Comparison of ENCODE assay signal across 12 mouse cellular contexts in the genomic region with DNA sequence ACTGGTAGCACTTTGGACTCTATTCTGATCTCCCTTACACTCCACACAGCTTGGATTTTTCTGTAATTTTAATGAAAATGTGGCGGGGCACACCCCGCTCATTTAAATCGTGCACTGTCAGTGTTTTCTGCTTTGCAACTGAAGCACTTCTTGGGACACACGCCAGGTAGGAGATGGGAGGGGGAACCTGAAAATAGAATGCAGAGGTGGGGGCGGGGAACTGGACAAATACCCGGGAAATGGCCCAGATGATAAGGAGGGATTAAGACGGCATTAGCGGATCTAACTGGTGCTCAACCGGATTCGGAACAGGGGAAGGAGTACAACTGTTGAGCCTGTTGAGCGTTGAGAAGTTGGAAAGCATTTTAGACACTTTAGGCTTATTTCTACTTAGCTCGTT.
A peak's percentile ranks its signal among the peaks of the same experiment; 100 is the strongest.
DNase-seq lines count a peak whose midpoint lies in the region; ATAC-seq lines count a peak whose summit lies in the region.
"Had no signal": no experiment of that assay in that cellular context is flagged by ENCODE, and none has a peak within 500 bp of the region (broad histone marks: within the 10 kb centered on the region; RNA-seq: fewer than 3 reads in every experiment).

No protein-coding gene starts in this region.

- H3K9me3 ChIP-seq in heart, embryonic 12.5 days (replicated peaks): no peaks in the 10 kb centered on the region
- H3K9me3 ChIP-seq: neural tube, embryonic 13.5 days had no signal

- H3K4me2 ChIP-seq in heart, embryonic 12.5 days: peak overlapping the region; percentile 22; the same call in 1 of the 2 replicates
- H3K4me2 ChIP-seq: neural tube, embryonic 13.5 days had no signal

- intact Hi-C loops in left cerebral cortex, postnatal 4 days (cut with DNase I): no loop called here
- intact Hi-C loops in left cerebral cortex, postnatal 10 days (cut with DNase I): no loop called here

- DNase-seq in cerebellum, postnatal 14 days: peak; percentile 21 to 29
- DNase-seq in cerebellum, adult 11-12 months: no peak
- DNase-seq in left cerebral cortex, postnatal 4 days: peak; percentile 10
- DNase-seq in left cerebral cortex, postnatal 10 days (ENCODE audit: extremely low spot score in 1 of 2, low spot score in 2 of 2): no peak
- DNase-seq in kidney, postnatal 4 days: peak; percentile 16 to 26
- DNase-seq in layer of hippocampus, postnatal 25 days (ENCODE audit: extremely low spot score in 1 of 2, low spot score in 1 of 2): no peak
- no peak for DNase-seq in layer of hippocampus, postnatal 36 days
- DNase-seq: liver, postnatal 0 days; midbrain, embryonic 14.5 days had no signal

- H3K36me3 ChIP-seq in heart, embryonic 12.5 days: no peaks in the 10 kb centered on the region
- H3K36me3 ChIP-seq: G1E; neural tube, embryonic 13.5 days had no signal

- ATAC-seq in heart, embryonic 12.5 days (ENCODE audit: insufficient number of reproducible peaks, low FRiP score): no peak
- ATAC-seq: liver, postnatal 0 days had no signal

- no peak overlapping the region for H3K27ac ChIP-seq in heart, embryonic 12.5 days (ENCODE audit: poor library complexity, severe bottlenecking)
- H3K27ac ChIP-seq: neural tube, embryonic 13.5 days had no signal

- H3K9ac ChIP-seq in heart, embryonic 12.5 days: no peak overlapping the region
- H3K9ac ChIP-seq: liver, postnatal 0 days; neural tube, embryonic 13.5 days had no signal

- H3K4me1 ChIP-seq in heart, embryonic 12.5 days (replicated peaks): peaks cover 38% of the 10 kb centered on the region
- H3K4me1 ChIP-seq: neural tube, embryonic 13.5 days had no signal

- H3K4me3 ChIP-seq in heart, embryonic 12.5 days: no peak overlapping the region
- H3K4me3 ChIP-seq: neural tube, embryonic 13.5 days had no signal

- 40% methylated on average over 12 of the region's 12 CpGs for WGBS in heart, embryonic 12.5 days

- H3K27me3 ChIP-seq in heart, embryonic 12.5 days (replicated peaks): no peaks in the 10 kb centered on the region
- H3K27me3 ChIP-seq: neural tube, embryonic 13.5 days had no signal

Comparison
In these comparisons a context has a peak if more than half of its experiments do, and no peak if none do; other contexts are left out.
1. DNase-seq: peak in cerebellum, postnatal 14 days (2 of 2), left cerebral cortex, postnatal 4 days (single experiment) and kidney, postnatal 4 days (2 of 2); none in cerebellum, adult 11-12 months (single experiment), left cerebral cortex, postnatal 10 days (0 of 2), layer of hippocampus, postnatal 25 days (0 of 2) and layer of hippocampus, postnatal 36 days (0 of 2).